Mouse (Mus musculus) cerebellum, adult 11-12 months (tissue): ENCODE data around the gene Ccnjl.

Source experiments
- DNase-seq: peaks from one replicate; pipeline ENCODE4 v3.0.0; 2022

The Ccnjl gene

DNA sequence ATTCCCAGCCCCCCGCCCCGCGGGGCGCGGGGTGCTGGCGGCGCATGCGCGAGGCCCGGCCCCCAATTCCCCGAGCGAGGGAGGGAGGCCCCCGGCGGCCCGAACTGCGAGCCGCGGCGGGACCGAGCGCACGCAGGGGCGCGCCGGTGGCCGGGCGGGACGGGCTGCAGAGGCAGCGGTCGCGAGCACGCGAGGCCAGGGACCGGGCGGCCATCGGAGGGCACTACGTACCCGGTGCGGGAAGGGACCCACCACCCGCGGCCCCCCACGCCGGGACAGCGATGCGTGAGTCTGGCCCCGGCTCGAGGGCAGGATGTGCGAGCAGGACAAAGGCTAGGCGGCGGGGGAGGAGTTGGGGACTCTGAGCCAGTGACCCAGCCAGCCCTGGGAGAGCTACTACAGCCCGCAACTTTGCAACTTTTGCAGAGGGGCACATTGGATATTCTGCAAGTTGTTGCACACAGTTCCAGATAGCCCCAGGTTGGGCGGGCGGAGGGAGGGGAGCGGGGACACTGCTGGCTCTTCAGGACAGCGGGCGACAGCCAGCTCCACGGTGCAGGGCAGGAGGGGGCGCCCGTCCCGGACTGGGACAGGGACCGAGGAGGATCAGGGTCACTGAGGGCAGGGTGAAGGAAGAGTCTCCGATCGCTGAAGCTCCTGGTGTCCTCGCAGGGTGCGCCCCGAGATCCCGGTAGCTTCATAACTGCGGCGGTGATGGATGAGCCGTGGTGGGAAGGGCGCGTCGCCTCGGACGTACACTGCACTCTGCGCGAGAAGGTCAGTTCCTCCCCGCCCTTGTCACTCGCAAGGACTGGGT is at the start of gene Ccnjl:
Ccnjl (plus strand) TSS at position 102 of the 817 bp plus-strand sequence.
- DNase-seq: peak; percentile 73

DNA sequence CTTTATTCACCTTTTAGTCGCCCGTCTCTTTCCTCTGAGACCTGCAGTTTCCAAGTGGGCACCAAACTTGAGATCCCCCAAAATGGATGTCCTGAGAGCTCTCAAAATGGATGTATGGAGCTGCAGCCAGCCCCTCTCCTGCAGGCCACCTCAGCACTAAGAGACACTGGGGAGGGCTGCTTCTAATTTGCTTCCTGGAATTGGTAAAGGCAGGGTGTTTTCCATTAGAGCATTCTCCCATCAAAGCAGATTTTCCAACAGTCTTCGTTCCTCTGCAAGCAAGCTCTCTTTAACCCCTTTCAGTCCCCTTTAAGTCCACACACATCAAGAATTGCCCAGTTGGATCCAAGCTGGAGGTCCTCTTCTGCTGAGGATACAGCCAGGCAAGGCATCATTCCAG is 49.2 kb upstream of the Ccnjl start:
- no peak for DNase-seq

DNA sequence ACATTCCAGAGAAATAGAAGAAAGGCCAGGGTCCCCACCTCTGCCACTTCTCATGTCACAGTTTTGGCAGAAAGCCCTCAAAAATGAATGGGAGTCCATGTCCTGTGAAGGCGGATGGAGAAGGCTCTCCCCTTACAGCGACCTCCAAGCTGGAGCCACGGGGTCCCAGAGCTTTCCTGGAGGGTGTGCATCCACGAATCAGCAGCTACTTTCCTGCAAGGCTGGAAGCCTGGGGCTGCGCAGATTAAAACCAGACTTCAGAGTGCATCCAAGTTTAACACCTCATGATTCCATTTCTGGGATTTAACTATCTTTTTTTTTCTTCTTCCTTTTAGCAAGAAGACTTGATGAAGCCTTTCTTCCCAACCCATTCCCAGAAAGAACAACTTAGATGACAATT is 48.0 kb upstream of the Ccnjl start:
- DNase-seq: no peak

DNA sequence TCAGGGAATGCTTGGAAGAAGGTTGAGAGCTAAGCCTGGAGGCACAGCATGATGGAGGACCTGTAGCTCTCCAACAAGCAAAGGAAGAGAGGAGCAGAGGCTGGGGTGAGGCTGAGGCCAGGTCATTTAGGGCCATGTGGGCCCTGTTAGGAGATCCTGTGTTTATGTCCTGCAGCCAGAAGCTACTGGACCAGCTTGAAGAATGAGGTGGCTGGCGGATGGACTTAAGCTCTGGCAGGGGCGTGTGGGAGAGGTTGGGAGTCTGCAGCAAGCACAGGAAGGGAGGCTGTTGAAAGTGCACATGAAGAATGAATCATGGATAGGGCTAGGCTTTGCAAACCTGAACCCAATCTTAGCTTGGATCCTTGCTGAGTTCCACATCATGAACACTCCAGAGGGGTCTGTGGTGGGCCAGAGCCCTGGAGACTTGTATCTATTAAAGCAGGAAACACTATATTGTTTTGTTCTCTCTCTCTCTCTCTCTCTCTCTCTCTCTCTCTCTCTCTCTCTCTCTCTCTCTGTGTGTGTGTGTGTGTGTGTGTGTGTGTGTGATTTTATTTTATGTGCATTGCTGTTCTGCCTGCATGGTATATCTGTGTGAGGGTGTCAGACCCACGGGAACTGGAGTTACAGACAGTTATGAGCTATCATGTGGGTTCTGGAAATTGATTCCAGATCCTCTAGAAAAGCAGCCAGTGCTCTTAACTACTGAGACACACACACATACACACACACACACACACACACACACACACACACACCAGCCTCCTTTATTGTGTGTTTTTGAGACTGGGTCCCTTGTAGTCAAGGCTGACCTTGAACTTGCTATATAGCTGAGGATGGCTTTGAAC is 46.7 kb upstream of the Ccnjl start:
- no peak for DNase-seq

DNA sequence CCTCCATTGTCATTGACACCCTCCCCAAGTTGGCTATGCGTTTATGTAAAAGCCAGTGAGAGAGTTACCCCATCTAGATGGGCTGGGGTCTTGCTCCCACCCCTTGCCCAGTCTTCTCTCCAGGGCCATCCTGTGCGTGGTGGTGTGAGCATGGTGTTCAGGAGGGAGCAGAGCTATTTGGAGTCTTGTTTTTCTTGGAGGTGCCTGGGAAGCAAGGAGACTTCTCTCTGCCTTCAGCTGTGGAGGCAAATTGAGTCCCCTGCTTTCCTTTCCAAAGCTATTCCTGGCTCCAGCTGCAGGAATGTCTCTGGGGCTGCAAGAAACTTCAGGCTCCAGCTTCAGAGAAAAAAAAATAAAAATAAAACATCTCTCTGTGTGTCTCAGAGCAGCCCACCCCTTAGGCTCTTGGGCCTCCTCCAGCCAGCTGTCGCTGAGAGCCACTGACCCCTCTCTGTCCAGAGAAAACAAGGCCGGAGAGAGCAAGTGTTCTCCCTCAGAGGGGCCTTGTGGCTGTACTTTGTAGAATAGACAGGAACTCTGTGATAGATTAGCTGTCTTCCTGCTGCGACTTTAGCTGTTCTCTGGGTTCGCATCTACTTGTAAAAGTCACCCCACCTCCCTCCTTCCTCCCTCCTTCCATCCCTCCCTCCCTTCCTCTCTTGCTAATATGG is 45.3 kb upstream of the Ccnjl start:
- no peak for DNase-seq

DNA sequence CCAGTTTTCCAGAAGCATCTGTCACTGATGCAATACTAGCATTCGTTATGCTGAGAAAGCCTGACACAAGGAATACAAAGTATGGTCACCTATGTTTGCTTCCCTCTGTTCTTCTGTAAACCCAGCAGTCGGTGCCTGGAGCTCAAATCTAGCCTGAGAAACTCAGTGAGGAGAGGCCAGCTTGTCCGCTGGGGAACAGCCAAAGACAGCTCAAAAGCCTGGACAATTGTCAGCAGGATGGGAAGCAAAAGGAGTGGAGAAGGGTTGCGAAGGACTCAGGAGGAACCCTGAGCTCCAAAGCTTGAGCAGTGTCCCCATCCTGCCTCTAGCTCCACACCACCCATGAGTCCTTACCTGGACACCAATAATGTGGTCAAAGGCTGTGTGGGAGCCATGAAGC is 44.5 kb upstream of the Ccnjl start:
- no peak for DNase-seq

DNA sequence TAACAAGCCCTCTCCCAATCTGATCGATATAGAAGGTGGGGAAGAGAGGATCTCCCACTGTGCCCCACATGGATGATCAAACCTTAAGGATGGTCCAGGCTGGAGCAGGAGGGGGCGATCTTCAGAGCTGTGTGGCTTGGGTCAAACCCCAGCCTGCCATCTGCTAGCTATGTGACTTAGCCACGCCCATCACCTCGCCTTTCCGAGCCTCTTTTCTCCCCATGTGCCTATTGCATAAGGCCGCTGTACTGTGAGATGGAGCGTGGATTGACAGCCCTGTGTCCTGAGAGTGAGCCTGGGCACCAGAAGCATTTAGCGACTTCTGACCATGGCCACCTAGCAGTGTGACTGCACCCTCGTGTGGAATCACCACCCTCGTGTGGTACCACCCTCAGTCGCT is 43.9 kb upstream of the Ccnjl start:
- DNase-seq: no peak

DNA sequence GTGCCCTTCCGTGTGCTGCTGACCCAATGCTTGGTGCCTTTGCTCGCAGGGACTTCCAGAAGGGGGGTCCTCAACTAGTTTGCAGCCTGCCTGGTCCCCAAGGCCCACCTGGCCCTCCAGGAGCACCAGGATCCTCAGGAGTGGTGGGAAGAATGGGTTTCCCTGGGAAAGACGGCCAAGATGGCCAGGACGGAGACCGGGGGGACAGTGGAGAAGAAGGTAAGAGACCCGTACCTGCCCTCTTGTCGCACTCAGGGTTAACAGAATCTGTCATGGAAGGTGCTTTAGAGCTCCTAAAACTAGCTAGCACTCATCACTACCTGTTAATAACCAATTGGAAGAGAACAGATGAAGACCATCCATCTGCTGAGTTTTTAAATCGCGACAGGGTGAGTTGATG is 42.7 kb upstream of the Ccnjl start:
- no peak for DNase-seq

DNA sequence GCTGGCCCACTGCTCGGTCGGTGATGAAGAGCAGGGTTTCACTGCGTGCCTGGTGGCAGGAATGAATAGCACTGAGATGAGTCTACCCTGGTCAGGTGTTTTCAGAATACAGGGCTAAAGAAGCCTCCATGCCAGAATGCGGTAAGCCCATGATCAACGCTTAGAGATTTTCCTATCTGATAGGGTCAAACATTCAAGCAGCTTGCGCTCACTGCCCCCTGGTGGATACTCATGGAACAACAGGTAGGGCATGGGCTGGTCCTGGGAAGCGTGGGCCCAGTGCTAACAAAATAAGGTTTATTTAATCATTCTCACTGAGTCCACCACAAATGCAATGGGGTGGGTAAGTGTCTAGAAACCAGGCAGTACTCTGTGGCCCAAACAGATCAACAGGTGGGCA is 35.9 kb upstream of the Ccnjl start:
- DNase-seq: peak; percentile 54

DNA sequence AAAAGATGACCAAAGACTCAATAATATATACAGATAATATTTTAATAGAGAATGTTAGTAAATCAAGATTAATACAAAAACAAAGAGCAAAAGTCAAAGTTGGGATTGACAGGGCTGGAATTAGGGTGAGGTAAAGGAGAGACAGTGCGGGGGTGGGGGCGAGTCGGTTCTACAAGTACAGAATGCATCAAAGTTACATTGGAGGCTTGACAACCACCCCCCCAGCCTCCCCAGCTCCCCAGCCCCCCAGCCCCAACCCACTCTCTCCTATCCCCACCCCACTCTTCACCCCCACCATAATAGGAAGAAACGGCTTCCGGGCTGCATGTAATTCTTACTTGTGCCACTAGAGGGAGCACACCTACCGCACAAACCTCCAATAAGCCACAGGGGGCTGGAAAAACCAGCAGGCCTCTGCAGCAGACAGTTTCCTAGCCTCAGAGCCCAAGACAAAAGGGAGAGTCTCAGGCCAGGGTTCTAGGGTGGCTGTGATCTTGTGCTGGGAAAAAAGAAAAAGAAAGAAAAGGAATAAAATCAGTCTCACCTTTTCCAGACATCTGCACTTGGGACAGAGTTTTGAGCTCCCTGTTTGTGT is 34.7 kb upstream of the Ccnjl start:
- DNase-seq: peak; percentile 75

DNA sequence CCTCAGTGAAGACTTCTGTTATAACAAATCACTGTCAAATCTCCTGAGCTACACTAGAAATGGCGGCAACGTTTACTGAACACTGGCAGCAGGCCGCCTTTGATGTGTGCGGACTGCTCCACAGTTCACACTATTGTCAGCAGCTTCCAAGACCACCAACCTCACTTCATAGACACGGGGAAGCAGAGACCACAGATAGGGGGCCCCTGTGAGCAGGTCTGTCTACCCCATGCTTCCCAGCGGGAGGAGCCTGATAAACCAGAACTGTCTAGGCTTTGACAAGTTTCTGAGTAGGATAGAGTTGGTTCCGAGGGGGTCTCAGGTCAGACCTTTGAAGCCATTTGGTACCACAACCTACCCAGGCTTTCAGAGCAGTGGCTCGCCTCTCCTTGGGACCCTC is 33.5 kb upstream of the Ccnjl start:
- no peak for DNase-seq

DNA sequence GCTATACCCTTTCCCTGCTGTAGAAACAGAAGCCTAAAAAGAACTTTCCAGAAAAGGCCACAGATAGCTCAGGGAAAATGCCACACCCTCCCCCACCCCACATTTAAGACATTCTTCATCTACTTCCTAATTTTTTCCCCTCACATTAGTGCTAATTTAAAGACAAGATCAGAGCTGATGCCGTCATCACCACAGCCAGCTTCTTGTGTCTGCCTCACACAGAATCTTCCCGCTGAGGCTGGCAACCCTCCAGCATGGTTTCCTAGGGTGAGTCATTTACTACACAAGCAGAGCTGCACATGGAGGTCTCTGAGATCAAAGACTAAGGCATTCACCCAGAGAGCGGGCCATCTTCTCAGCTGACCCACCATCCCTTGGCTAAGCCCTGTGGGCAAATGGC is 33.1 kb upstream of the Ccnjl start:
- DNase-seq: no peak

DNA sequence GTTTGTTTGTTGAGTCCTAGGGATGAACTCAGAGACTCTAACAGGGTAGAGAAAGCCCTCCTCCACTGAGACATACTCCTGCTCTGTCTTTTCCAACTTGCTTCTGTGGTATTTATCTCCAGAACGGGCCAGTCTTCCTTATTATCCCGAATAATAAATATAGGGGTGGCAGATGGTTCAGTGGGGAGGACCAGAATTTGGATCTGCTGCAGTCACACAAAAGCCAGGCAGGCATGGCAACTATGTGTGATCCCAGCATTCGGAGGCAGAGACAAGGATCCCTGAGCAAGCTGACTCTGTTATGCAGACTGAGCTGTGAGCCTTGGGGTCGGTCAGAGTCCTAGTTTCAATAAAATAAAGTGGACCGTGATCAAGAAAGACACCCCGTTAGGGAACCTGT is 27.3 kb upstream of the Ccnjl start:
- DNase-seq: no peak

DNA sequence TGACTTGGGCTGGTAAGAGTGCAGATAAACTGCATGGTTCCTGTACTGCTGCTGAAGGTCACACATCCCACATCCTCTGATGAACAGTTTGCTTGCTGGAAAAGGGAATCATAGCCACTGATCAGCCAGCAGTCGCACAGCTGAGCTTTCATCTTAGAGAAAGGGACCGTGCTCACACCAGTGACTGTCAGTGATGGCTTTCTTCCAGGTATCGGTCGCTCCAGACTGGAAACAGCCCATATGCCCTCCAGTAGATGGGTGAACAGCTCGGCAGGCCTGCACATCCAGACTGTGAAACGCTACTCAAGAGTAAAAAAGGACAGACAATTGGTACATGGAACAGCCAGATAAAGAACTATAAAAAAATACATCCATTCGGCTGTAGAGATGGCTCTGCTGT is 23.4 kb upstream of the Ccnjl start:
- DNase-seq: no peak

DNA sequence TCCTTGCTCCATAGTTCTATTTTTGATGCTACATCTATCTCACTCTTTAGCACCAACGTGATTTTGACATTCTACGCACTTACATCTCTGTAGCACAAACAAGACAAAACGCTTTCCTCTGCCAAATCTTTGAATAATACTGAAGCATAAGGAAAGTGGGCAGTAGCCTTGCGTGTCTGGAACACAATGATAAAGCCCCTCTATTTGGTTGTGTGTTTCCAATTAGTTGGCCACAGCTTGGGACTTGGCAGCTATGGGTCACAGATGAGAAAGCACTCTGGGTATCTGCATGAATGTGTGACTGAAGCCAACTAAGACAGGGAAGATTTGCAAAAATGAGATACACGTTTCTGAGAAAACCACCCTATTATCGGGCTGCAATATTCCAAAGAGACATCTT is 20.6 kb upstream of the Ccnjl start:
- DNase-seq: no peak

DNA sequence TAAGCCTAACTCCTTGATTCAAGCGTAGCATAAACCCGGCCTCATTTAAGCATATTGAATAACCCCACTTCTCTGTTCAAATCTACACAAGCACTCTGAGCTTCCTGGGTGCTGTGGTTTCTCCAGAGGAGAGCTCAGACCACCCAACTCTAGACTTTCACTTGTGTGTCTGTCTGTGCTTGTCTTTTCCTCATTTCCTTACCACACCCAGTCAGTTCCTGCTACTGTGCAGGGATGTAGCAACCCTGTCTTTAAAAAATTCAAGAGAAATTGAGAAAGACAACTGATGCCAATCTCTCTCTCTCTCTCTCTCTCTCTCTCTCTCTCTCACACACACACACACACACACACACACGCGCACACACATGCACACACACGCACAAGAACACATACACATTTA is 18.7 kb upstream of the Ccnjl start:
- no peak for DNase-seq

DNA sequence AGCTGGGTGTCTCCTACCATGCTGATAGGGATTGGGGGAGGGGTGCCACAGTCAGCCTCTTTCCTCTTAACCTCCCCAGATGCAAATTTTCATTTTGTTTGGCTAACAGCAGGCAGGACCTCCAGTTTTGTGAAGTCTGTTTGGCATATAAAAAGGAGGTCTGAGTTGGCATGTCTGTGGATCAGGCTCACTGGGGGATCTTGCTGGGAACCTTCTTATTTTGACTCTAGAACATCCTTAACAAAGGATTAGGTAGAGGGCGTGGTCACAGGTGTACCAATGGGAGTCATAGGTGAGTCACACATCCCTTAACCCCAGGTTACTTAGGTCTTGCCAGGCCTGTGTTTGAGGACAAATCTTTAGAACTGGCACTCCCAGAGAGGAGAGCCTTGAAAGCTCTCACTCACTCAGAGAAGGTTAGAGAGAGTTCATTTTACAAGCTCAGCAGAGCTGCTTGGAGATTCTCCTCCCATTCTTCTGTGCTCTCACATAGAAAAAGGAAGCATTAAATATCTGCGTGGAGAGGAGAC is 15.9 kb upstream of the Ccnjl start:
- no peak for DNase-seq

DNA sequence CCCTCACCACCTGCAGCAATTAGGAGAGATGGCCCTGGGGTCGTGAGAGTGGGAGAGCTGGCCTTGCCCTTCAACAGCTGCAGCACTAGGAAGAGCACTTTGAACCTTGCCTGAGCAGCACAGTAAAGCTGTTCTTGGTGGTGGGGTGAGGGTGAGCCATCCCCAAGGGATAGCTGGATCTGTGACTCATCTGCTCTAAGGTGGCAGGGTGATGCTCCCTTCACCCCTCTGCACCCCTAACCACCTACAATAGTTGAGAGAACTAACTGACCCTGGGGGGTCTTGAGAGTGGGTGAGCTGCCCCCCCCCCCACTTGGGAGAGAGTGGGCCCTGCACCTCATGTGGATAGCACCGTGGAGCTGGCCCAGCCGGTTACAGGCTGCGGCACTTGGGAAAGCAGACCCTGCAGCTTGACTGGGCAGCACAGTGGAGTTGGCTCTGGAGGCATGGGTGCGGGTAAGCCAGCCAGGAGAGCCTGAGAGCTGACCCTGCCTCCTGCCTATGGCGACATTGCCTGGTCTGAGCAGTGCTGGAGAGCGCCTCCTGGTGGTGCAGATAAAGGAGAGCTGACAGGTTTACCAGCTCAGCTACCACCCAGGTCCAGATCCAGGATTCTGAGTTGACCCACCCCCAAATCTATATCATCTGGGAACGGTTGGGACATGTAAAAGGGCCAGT is 12.1 kb upstream of the Ccnjl start:
- peak; percentile 65 for DNase-seq

DNA sequence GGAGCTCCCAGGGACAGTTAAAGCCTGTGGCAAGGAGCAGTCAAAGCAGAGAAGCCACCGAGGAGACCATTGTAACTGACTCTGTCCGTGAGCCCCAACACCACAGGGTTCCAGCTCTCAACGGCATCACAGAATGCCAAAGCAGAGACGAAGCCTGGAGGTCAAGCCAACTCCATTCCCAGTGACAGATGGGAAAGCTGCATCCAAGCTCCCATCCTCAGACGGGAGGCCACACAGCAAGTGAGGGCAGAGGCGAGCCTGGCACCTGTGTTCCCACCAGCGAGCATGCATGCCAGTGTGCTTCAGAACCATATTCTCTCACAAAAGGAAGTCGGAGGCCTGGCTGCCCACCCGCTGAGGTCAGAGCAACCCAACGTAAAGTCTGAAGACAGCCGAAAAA is 10.9 kb upstream of the Ccnjl start:
- DNase-seq: peak; percentile 94

DNA sequence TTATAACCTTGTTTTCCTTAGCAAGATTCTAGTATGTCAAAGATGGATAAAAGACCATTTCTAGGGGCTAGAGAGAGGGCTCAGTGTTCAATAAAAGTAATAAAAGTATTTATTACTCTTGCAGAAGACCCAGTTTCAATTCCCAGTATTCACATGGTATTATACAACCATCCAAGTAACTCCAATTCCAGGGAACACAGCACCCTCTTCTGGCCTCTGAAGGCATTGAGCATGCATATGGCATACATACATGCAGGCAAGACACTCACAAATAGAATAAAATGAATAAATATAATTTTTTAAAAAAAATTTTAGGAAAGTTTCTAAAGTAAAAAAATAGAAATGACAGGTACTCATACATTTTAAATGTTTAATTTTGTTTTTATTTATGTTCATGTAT is 10.5 kb upstream of the Ccnjl start:
- DNase-seq: no peak

DNA sequence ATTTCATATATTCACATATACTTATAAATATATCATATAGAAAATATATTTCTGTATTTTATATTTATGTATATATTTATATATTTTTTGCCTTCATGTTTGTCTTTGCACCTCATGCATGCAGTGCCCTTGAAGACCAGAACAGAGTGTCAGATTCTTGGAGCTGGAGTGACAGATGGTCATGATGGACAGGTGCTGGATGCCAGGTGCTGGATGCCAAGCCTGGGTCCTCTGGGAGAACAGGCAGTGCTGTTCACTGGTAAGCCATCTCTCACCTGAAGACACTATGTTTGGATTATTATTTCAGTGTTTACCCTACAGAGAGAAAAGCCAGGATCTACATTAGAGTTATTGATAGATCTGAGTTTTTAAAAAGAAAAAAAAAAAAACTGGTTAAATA is 9.8 kb upstream of the Ccnjl start:
- peak; percentile 74 for DNase-seq

DNA sequence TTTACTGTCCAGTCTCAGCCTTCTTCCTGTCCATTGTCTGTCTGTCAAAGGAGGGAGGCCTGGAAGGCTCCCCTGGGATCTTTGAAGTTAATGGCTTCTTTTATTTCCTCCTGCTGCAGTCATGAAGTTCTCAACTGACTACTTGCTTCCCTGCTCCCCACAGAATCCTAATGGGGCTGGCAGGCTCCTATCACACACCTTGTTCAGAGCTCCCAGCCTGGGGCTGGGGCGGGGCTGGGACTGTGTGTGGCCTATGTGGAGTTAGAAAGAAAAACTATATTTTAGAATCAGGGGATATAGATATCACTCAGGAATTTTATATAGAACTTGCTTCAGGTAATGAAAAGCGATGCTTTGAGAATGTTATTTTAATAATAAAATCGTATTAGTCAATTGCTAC is 8.1 kb upstream of the Ccnjl start:
- DNase-seq: no peak
